Mouse (Mus musculus): Measurements from ENCODE around the gene Leprot.

DNA sequence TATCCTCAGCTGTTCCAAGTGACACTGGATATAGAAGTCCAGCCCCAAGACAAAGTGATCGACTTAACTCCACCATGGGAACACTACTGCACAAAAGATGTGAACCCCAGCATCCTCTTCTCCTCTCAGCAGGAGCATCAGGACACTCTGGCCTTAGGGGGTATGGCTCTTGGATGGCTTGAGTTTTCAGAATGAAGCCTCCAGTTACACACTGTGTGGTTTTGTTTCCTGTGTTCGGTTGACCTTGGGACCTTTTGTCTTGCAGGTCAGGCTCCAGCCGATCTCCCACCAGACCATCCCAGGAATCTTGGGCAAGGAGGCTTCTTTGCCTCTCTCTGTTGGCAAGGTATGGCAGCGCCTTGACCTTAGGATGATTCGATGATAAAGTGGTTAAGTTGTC, 31.0 kb upstream of the Leprot start:
- no peak for TF ChIP-seq CTCF (IDR thresholded peaks at IDR 0.05 in 2 of 3, conservative IDR thresholded peaks at IDR 0.05 in 1 of 3; ENCODE audit: control insufficient read depth in 1 of 3, insufficient read depth in 1 of 3, low read depth in 2 of 3, low read length in 3 of 3, poor library complexity in 1 of 3, severe bottlenecking in 1 of 3)
- no peak for TF ChIP-seq POLR2A (IDR thresholded peaks at IDR 0.05; ENCODE audit: control insufficient read depth in 1 of 2, insufficient read depth in 1 of 2, low read depth in 1 of 2, low read length in 2 of 2, poor library complexity in 1 of 2)
- no peak for TF ChIP-seq TAL1 (IDR thresholded peaks at IDR 0.05; ENCODE audit: low read length)
- TF ChIP-seq NELFE (IDR thresholded peaks at IDR 0.05; ENCODE audit: low read depth, low read length), result no peak

Measured in MEL (cell line).